Mouse (Mus musculus) cerebellum, adult 9-10 months (tissue): Measurements from ENCODE around the gene Poll.
A peak's percentile ranks its signal among the peaks of the same experiment; 100 is the strongest.
"Not testable (repeated sequence)": the region's sequence is repeated elsewhere in the genome, so short reads cannot be mapped to it uniquely, and the experiment has no call there.

ENCODE experiments used
- DNase-seq: peaks from one replicate; pipeline ENCODE4 v3.0.0; 2022

Gene Poll

DNA sequence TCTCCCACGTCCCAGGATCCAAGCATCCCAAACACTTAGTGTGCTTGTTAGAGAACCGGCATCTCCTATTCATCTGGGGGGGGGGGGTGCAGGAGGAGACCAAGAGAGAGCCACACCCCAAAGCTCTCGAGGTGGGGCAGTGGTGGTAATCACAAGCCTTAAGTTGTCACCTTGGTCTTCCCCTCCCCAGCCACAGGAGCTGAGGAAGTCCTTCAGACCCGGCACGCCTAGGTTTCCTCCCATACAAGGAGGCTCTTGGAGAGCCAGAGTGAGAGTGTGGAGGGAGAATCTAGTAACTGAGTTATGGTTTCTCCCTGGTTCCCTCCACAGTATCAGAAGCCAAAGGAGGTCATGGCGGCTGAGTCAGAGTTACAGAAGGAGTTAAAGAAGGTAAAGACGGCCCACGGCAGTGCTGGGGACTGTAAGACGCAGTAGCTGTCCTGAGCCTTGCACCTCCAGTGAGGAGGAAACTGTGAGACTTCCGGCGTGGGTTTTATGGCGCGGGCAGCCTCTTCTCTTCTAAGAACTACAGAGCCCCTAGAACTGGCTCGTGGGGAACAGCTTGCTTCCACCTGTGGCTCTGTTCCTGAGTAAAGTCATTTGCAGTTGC lies 16.9 kb upstream of the Poll start:
- no peak for DNase-seq

DNA sequence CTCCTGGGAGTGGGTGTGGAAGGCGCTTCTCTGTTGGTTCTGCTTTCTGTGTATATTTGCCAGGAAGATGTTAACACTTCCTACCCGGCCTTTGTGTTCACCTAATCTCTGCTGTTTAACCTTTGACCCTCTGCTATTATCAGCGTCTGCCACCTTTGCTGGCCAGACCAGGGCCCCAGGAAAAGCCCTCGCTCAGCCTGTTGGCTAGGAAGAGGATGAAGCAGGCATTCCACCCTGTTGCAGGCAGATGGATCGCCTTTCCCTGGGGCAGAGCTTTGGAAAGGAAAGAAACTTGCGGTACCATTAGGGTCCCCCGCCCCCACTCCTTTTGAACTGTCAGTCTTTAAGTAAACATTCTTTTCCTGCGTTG lies 15.3 kb upstream of the Poll start:
- DNase-seq: no peak

DNA sequence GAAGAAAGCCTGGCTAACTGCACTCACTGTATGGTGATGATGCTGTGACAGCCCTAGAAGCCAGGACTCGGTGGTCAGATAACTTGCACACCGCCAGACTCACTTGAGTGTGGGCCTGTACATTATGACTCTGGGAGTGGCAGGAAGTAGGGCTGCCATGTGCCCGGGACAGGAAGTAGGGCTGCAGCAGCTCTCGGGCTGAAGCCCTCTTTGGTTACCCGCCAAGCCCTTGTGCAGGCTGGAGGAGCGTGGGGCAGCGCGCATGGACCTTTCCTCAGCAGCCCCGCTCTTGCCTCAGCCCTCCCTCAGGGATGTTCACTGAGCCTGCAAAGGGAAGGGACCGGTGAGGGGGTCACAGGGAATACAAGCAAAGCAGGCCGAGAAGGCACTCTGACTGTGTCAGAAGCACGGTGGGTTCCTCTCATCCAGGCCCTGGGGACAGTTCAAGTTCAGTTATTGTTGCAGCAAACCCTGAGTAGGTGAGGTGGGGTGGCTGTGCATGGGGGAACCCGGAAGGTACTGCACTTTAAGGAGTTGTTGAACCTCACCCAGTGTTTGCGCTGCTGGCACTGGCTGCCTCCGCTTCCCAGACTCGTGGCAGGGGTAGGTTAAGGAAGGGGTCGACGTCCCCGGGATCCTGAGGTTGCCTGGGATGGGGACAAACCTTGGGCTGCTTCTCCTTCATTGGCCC lies 14.8 kb upstream of the Poll start:
- no peak for DNase-seq

DNA sequence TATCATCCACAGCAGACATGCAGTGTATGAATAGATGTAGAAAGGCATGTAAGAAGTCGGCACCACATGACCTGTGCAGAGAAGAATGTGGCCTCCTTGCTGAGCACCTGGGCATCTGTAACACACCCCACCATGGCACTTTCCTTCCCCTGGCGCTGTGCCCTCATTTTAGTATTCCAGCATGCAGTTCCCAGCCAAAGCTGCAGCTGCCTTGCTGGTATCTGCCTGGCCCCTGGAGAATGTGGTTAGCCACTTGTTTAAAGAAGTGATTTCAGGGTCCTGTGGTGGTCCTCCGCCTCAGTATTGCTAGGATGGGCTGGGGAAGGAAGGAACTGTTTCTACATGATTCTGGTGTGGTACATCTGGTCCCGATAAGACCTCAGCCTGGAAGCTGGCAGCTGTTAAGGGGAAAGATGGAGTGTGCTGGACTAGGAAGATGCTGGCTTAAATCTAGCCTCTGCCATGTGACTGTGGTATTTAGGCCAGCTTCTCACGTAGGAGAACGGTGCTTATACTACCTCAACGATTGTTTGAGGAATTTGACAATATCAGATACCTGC lies 14.1 kb upstream of the Poll start:
- no peak for DNase-seq

DNA sequence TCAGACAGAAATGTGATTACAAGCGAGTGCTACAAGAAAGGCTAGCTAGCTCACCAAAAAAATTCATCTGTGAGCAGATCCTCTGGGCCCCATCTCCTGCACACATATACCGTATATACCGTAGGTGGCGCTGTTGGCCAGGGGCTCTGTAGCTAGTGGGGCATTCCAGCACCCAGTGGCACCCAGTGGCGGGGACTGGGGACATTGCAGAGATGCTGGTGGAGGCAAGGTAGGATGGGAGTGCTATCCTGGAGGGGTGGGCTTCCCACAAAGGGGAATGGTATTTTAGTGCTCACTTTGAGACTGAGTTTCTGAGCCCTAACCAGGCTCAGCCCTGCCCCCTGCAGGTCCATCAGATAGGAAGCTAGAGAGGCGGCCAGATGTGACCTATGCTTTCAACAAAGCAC lies 13.5 kb upstream of the Poll start:
- DNase-seq: peak; percentile 83

DNA sequence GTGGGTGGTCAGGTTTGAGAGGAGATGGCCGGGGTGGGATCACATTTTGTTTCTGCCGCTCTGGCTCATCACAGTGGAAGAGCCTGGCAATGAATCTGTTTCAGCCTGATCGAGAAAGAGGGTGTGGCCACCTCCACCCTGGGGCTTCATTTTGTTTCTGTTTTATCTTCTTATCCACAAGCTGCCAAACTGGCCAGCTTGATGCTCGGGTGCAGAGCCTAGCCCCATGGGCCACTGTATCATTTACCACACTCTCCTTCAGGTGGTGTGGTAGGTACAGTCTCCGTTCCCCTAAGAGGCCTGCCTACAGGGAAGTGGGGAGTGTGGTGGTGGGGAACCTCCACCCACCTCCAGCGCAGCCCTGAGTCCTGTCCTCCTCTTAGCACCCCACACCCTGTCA lies 12.7 kb upstream of the Poll start:
- no peak for DNase-seq

DNA sequence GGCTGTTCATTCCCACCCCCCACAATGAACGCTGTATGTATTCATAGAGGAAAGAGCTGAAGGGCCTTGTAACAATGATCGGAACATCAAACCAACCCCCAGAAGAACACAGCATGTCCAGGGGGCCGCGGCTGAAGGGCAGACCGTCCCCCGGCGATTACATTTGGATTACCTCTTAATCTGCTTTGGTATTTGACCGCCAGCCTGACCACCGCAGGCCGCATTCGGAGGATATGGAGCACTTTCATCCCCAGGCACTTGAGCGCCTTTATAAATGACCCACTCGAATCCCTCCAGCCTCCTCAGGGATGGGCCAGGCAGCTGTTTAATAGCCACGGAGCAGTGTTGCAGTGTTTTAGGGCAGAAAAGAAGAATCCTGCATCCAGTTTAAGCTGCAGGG lies 7.0 kb upstream of the Poll start:
- DNase-seq: no peak

DNA sequence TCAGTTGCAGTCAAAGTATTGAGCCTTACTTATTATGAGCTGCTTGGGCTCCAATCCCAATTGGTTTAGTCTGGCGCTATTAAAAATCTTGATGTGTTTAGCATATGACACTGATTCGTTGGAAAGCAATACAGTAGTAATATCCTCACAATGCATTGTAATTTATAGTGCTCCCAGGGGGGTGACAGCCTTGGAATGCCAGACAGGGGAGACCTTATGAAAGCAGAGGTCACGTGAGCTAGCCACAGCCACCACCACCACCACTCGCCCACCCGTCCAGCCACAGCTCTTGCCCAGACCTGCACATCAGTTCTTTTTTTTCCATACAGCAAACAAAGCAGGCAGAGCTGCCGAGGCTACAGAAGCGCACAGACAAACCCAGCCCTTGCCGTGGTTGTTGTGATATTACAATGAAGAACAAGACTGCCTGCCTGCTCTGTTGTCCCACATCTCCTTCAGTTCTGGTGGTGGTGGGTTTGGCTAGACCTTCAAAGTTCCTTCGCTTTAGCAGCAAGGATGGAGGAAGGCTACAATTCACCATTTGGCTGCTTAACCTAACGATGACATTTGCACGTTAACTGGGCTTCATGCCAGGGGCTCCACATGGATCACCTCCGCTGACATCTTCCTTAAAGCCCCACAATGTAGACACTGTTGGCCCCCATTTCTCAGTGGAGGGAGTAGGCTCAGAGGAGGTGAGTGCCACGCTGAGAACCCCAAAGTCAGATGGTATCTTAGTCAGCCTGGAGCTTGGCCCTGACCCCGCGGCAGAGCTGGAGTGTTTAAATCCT lies 5.8 kb upstream of the Poll start:
- no peak for DNase-seq

DNA sequence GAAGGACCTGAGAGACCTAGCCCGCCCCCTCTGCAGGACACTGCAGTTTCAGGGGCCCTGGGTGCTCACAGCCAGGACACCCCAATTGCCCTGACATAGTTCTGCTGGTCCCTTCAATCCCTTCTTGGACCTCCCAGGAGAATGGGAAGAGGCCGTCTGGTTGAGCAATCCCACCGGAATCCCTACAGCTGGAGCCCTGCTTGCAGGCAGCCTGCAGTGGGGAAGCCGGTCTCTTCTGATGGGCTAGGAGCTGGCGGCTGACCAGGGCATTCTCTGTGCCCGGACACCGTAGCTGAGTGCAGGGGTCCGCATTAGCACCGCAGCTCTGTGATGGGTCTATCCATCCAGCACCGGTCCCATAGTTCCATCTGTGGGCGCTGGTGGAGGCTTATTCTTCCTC lies 6.2 kb downstream of the Poll start:
- DNase-seq: no peak

DNA sequence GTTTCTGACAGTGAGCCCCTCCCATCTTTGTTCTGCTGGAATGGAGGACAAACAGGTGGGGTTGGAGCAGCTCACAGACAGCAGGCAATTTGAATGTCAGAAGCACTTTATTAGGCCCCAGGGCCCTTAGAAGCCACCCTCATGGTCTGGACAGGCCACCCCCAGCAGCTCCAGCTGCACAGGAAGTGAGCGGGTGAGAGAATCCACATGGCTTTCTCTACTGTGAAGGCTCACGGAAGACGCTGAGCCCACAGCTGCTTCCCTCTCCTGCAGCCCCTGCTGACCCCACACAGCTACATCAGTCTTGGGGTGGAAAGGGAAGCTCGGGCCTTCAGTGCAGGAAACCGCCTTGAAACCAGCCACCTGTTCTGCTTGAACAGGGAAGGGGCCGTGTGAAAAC lies 8.1 kb downstream of the Poll start:
- DNase-seq: no peak

DNA sequence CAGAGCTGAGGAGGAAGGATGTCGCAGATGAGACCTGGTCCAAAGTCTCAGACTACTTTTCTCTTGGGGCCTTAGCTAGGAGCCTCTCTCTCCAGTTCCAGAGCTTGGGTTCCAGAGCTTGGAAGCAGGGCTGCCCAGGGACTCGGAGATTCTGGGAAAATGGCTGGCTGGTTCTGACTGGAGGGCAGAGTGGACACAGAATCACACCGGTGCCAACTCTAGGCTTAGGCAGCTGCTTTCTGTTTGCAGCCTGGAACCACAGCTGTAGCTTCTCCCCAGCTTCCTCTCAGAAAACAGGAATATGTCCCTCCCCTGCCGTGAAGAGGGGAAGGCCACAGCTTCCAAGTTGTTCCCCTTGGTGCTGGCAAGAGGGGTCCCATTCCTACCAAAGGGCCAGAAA lies 10.4 kb downstream of the Poll start:
- no peak for DNase-seq

DNA sequence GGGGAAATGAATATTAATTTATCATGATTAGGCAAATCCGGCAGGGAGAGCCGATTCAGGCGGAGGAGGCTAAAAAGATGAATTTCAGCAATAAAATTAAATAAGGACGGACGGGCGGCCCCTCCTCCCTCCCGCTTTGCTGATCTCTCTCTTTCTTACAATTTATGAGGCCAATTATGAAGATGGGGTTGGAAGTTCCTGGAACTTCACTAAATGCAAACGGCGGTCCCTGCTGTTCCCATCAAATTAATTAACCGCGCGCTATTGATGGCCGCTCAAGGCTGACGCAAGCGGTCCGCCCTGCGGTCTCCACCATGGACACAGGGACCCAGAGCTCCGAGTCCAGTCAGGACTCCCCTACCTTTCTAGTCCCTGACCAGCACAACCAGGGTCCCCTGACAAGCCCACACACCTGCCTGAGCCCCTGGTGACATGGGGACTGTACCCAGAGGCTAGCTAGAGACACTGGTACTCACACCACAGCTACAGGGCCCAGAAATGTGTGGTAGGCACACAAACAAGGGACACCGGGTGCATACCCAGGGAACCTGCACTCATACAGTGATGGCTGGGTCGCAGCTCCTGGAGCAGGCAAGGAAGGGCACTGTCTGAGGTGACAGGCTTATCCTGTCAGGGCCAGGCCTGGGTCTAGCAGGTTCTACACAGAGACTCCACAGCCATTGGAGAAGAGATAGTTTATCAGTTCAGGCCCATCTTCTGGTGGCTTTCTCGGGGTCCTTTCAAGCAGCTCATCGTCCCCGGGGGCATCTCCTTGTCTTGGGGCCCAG lies 11.0 kb downstream of the Poll start:
- no peak for DNase-seq

DNA sequence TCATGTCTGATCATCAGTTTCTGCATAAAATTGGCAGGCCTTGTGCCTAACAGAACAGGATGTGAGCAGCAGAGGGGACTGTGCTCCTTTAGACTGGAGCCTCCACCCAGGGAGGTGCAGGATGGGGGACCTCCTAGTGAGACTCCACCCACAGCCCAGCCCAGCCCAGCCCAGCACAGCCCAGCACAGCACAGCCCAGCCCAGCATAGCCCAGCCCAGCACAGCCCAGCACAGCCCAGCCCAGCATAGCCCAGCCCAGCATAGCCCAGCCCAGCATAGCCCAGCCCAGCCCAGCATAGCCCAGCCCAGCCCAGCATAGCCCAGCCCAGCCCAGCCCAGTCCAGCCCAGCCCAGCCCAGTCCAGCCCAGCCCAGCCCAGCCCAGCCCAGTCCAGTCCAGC lies 12.1 kb downstream of the Poll start:
- DNase-seq: not testable (repeated sequence)

DNA sequence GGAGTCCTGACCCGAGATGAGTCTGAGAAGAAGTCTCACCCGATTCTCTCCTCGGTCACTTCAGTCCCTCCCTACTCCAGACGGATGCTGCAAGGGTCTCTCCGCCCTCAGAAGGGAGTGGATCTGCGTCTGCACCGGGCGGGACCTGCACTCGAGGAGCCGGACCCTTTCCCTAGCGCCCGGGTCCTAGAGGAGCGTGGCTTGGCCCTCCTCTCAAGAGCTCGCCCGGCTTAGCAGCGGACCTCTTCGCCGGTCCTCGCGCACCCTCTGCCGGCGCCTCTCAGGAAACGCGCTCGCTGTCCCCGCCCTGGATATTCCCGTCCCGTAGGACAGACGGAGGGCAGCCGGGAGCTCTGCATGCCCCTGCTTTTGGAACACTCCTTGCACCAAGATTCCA lies 15.4 kb downstream of the Poll start:
- peak; percentile 81 for DNase-seq

DNA sequence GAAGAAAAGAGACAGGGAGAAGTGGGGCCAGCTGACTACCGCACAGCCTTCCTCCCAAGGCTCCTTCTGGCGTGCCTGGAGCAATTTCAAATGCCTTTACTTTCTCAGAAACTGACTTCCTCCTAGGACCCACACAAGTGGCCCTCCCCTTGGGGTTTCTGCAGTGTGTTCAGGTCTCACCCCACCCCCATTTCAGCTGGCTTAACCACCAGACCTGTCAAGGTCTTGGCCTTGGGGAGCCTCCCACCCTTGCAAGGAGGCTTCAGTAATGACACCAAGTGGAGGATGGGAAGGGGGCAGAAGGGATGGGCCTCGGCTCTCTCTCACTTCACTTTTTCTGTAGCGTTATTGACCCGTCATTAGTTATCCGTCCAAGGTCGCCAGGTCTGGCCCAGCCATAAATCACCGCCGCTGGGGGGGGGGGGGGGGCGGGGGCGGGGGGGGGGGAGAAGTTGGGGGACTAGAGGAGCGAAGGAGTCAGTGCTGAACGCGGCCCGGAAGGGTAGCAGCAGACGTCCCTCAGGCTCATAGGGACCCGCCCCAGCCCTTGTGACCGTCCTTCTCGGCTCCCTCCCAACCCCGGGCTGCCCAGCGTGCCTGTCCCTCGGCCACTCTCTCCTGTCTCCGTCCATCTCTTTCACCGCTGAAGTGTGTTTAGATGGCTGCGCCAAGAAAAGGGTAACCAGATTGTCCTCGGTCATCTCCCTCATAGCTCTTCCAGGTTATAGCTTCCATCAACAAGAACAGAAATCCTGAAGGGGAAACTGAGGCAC lies 16.0 kb downstream of the Poll start:
- DNase-seq: no peak

DNA sequence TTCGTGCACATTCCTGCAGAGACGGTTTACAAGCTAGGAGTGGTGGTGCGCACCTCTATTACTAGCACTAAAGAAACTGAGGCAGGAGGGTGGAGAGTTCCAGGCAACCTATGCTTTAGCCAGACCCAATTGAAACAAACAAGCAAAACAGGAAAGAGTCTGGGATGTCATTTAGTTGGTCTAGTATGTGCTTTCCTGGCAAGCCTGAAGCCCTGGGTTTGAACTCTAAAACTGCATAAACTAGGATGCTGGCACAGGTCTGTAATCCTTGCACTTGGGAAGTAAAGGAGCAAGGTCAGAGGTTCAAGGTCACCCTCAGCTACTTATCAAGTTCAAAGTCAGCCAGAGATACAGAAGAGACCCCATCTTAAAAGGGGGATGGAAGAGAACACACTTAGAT lies 18.3 kb downstream of the Poll start:
- DNase-seq: no peak

DNA sequence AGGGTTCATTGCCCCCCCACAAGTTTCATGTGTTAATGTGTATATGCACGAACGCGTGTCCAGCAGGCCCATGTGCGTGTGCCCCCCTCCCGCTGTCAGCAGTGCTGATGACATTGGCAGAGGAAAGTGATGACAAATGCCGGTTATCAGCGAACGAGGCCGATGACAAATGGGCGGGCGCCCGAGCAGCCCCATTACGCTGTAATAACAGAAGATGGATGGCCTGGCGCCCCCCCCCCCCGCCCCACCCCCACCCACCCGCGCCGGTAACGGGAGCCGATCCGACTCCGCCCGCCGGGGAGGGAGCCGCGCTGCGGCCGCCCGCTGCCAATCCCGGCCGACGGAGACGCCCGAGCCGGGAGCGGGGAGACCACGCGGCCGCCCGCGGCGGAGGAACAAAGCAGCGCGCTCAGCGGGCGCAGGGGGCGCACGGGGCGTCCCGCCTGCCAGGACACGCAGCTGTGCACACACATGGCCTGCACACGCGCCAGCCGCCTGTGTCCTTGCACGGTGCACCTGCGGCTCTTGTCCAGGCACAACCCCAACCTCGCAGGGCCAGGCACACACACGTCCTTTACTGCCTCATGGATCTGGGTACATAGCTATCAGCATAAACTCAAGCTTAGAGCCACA lies 18.8 kb downstream of the Poll start:
- no peak for DNase-seq

DNA sequence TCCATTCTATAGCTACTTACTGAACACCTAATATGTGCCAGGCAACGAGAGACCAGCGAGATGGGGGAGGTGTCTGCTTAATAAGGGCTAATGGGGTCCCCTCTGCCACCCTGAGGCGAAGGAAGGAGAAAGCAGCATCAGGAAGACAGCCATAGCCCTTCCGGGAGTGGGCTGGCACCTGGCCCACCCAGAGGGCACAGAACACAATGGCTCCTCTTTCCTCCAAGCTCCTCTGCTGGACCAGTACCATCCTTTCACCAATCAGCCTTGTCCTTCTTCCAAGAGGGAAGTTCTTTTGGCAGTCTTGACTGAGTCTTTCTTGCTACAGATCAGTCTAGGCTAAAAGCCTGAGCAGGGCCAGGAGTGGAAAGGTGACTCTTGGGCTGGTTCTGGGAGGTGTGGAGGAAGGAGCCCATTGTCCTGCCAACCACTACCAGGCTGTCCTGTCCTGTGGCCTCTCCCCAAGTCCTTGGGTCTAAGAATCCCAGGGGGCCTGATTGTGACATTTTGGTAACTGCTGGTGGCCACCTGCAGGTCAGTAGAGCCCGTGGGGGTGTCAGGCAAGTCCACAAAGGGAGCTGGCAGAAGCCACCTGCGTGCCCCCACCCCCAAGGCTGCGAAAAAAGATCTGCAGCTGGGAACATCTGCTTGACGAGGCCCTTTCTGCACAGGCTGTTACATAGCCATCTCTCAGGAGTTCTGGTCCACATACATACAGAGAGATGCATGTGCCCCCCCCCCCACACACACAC lies 19.5 kb downstream of the Poll start:
- DNase-seq: no peak

DNA sequence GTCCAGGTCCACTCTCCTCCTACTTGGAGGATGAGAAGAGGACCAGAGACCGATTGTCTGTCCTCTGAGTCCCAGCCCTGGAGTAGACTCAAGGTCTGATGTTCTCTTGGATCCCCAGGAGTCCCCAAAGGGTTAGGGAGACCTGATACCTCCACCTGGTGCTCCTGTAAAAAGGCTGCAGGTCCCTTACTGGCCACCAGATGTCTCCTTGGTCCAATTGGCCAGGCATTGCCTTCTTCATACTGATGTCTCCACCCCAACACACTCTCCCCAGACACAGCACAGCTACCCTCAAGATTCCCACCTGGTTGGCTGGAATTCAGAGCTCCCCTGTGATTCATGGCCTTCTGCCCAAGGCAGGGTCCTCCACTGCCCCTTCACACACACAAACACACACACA lies 22.8 kb downstream of the Poll start:
- DNase-seq: peak; percentile 62

DNA sequence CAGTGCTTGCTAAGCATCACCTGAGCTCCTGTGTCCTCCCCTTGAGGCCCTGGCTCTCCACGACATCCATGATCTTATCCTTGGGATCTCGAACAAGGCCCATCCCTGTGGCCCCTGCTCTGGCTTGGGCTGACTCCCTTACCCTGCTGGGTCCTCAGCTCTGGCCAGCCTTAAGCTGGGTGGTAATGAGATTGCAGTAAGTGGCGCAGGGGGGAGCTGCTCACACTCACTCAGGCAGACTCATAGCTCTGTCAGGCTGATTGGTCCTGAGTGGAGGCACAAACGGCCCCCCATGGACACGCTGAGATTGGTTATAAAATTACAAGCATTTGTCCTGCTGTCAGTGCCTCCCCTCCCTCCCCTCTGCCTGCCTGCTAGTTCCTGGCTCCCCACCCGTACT lies 24.4 kb downstream of the Poll start:
- no peak for DNase-seq

DNA sequence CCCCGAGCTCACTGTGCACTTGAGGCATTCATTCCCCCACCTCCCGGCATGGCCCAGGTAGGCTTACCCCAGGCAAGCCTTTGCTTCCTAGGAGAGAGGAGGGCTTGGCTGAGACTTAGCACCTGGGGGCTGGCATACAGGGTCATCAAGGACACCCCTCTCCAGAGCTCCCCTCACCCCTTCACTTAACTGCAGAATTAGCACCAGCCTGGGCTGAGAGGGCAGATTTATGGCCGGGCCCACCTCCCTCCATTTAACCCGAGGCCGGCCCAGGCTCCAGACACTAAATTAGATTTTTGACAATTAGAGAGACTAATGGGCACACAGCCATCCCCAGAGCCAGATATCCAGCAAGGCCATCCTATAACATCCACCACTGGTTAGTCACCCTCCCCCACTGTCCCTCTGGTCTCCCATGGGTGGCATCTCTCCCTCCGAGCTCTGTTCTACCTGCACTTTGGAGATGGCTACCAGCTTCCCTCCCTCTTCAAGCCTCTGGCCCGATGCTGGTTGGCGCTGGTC lies 25.1 kb downstream of the Poll start:
- DNase-seq: no peak
